Mouse (Mus musculus): ENCODE measurements around the gene D6Ertd527e. TPM values are rescaled to one million over a fixed set of nuclear protein-coding genes. Genes with fewer than 3 reads are reported as not detected.

D6Ertd527e gene
- polyA plus RNA-seq, 1 experiment from 2014 or later, result 0.38 TPM

DNA sequence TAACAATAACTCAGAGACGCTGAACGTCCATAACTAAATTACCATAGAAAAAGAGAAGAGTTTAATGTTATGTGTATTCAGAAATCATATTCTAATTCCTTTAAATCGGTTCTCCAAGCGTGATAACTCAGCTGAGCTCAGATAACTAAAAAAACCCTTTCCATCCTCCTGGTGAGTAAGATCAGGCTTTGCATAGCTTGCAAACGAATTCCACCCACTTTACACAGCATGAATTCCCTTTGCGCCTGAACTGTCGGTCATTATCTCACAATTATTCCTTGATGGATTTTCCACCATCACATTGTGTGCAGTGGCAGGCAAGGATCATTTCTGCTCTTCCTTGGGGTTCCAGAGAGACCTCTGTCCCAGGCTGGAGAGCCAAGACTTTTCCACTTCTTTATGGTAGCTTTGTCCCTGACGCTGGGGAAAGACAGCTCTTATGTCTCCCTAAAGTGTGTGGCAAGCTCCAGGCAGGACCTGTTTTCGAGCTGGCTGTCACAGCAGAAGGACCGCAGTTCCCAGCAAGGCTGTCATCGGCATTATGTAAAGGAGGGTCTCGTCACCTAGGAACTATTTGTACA is 29.5 kb downstream of the D6Ertd527e start:
- Histone ChIP-seq H3K4me2 (ENCODE audit: low read depth, low read length) (no peak overlapping the region), H3K4me1 (replicated peaks; ENCODE audit: control insufficient read depth, insufficient read depth, low read length) (no peaks in the 10 kb centered on the region), H3K9me3 (ENCODE audit: control insufficient read depth, low read length) (peaks cover 2% of the 10 kb centered on the region; the same call in 1 of the 2 replicates), H3K36me3 (ENCODE audit: control insufficient read depth, insufficient read depth, low read length) (peaks cover 14% of the 10 kb centered on the region), H3K27me3 (ENCODE audit: control insufficient read depth, insufficient read depth, low read depth, low read length) (no peaks in the 10 kb centered on the region), H3K9ac (ENCODE audit: low read length) (no peak overlapping the region), H3K4me3 (ENCODE audit: low read length) (no peak overlapping the region), H3K27ac (ENCODE audit: low read length) (no peak overlapping the region)
- no peak for ATAC-seq (ENCODE audit: low read depth)
- 74% methylated on average over 12 of the region's 12 CpGs for WGBS

DNA sequence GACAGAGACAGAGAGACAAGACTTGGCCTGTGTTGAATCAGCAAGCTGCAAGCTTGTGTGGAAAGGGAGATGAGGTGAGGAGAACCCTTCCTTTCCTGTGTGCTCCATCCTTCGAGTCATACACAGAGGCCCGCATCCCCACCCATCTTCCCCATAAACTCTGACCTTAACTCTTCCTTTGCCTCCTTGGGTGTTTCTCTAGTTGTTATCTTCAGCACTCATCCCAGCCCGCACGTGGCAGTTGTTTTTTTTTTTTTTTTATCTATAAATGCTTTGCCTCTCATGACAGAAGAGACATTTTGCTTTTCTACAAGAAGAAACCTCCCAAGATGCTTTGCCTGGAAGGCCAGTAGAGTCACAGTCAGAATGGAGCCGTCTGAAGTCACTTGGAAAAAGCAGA is 33.9 kb downstream of the D6Ertd527e start:
- Histone ChIP-seq H3K36me3 (ENCODE audit: control insufficient read depth, insufficient read depth, low read length) (peaks cover 14% of the 10 kb centered on the region), H3K27ac (ENCODE audit: low read length) (no peak overlapping the region), H3K4me2 (ENCODE audit: low read depth, low read length) (no peak overlapping the region), H3K4me3 (ENCODE audit: low read length) (no peak overlapping the region), H3K27me3 (ENCODE audit: control insufficient read depth, insufficient read depth, low read depth, low read length) (no peaks in the 10 kb centered on the region), H3K4me1 (replicated peaks; ENCODE audit: control insufficient read depth, insufficient read depth, low read length) (peaks cover 22% of the 10 kb centered on the region), H3K9me3 (ENCODE audit: control insufficient read depth, low read length) (no peaks in the 10 kb centered on the region), H3K9ac (ENCODE audit: low read length) (no peak overlapping the region)
- WGBS, result 70% methylated on average over 5 of the region's 5 CpGs
- ATAC-seq (ENCODE audit: low read depth), result no peak

DNA sequence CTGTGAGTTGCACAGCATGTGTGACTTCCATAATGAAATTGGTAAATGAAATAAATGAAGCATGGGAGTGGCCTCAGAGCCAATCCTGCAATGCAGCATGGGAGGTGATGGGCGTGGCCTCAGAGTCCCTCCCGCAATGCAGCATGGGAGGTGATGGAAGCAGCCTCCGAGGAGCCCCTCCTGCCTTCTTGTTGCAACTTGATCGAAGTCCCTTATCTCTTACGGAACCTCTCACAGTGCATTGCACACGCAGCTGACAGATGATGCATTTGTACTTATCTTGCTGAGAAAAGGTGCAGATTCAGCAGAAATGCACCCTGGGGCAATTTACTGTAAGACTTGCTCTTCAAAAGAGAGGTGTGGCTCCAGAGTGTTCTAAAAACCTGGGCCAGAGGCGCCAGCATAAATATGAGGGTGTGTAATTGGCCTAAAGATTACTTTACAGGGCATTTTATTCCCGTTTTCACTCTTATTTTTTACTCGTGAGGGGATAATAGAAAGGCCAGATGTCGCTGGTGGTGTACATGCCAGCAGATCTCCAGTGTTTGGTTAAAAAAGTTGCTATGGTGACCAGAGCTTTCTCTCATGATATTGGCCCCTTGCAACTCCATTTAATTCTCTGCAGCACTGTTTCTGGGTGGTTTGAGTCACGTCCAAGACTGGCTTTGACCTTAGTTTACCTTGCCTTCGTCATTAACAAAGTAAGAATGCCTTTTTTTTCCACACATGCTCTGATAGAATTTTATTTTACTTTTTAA is 35.4 kb downstream of the D6Ertd527e start:
- H3K9ac ChIP-seq (ENCODE audit: low read length), result no peak overlapping the region

DNA sequence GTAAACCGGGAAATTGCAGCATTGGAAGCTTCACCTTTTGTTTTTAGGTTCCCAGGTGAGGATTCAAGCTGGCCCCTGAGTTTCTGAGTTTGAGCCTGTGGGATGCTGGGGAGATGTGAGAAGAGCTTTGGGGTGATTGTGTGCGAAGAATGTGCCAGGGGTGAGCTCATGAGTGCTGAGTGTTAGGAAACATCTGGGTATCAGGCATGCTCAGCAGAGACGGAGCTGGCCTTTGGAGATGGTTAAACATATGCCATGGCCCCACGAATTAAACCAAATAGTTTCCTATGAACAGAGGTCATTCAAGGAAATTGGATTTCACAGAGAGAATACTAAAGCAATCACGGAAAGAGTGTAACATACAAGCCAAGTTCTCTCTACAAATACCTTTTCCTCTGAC is 37.7 kb downstream of the D6Ertd527e start:
- Histone ChIP-seq H3K9ac (ENCODE audit: low read length) (no peak overlapping the region), H3K27me3 (ENCODE audit: control insufficient read depth, insufficient read depth, low read depth, low read length) (no peaks in the 10 kb centered on the region), H3K4me2 (ENCODE audit: low read depth, low read length) (no peak overlapping the region), H3K9me3 (ENCODE audit: control insufficient read depth, low read length) (no peaks in the 10 kb centered on the region), H3K4me3 (ENCODE audit: low read length) (no peak overlapping the region), H3K27ac (ENCODE audit: low read length) (peak overlapping the region; percentile 64), H3K36me3 (ENCODE audit: control insufficient read depth, insufficient read depth, low read length) (no peaks in the 10 kb centered on the region), H3K4me1 (replicated peaks; ENCODE audit: control insufficient read depth, insufficient read depth, low read length) (peaks cover 27% of the 10 kb centered on the region)
- WGBS, result 46% methylated on average over 5 of the region's 5 CpGs
- ATAC-seq (ENCODE audit: low read depth), result peak; percentile 70

More for the DNA sequence above, 35.4 kb downstream of the D6Ertd527e start:
- no peak for ATAC-seq (ENCODE audit: low read depth)
- H3K27me3 ChIP-seq (ENCODE audit: control insufficient read depth, insufficient read depth, low read depth, low read length), result no peaks in the 10 kb centered on the region
- peaks cover 12% of the 10 kb centered on the region for H3K36me3 ChIP-seq (ENCODE audit: control insufficient read depth, insufficient read depth, low read length)
- no peaks in the 10 kb centered on the region for H3K9me3 ChIP-seq (ENCODE audit: control insufficient read depth, low read length)
- H3K27ac ChIP-seq (ENCODE audit: low read length), result no peak overlapping the region
- peaks cover 27% of the 10 kb centered on the region for H3K4me1 ChIP-seq (replicated peaks; ENCODE audit: control insufficient read depth, insufficient read depth, low read length)
- H3K4me3 ChIP-seq (ENCODE audit: low read length), result no peak overlapping the region
- 52% methylated on average over 12 of the region's 12 CpGs for WGBS
- H3K4me2 ChIP-seq (ENCODE audit: low read depth, low read length), result no peak overlapping the region

DNA sequence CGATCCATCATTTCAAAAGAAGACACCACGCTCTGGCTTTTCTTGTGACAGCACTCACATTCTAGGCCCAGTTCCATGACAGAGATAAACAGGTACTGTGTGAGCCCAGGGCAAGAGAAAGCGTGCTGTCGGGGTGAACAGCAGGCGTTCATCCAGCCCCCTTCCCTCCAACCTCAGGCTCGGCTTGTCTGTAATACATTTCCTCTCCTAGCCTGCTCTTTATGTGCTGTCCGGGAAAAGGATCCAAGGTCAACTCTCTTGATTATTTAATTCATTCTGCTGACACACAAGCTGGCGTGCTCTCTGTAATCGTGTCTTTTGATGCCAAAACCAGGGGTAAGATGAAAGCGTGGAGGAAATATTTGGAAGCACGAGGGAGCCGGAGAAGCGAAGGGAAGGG is 39.0 kb downstream of the D6Ertd527e start:
- WGBS, result 44% methylated on average over 13 of the region's 13 CpGs
- peak overlapping the region; percentile 23; the same call in 1 of the 2 replicates for H3K27ac ChIP-seq (ENCODE audit: low read length)
- H3K9me3 ChIP-seq (ENCODE audit: control insufficient read depth, low read length), result no peaks in the 10 kb centered on the region
- no peak overlapping the region for H3K9ac ChIP-seq (ENCODE audit: low read length)
- no peak overlapping the region for H3K4me2 ChIP-seq (ENCODE audit: low read depth, low read length)
- H3K4me1 ChIP-seq (replicated peaks; ENCODE audit: control insufficient read depth, insufficient read depth, low read length), result peaks cover 27% of the 10 kb centered on the region
- H3K27me3 ChIP-seq (ENCODE audit: control insufficient read depth, insufficient read depth, low read depth, low read length), result no peaks in the 10 kb centered on the region
- ATAC-seq (ENCODE audit: low read depth), result peak; percentile 61
- H3K4me3 ChIP-seq (ENCODE audit: low read length), result no peak overlapping the region
- no peaks in the 10 kb centered on the region for H3K36me3 ChIP-seq (ENCODE audit: control insufficient read depth, insufficient read depth, low read length)

DNA sequence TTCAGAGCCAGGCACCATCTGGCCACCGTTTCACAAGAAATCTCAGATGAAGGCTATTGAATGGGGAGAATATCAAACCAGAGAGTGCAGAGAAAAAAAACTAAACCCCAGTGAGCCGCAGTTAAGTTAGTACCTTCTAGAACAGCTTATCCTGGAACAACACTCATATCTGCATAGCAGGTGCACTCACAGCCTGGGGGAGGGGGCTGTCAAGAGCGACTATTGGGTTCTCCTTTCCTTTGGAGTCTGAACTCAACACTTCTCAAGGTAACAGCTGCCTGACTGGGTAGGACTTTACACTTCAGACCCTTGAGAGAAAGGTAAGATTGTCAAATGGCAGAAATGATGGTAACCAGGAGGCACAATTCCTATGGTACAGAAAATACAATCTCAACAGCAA is 43.4 kb downstream of the D6Ertd527e start:
- no peaks in the 10 kb centered on the region for H3K27me3 ChIP-seq (ENCODE audit: control insufficient read depth, insufficient read depth, low read depth, low read length)
- no peak for ATAC-seq (ENCODE audit: low read depth)
- no peak overlapping the region for H3K4me3 ChIP-seq (ENCODE audit: low read length)
- no peaks in the 10 kb centered on the region for H3K9me3 ChIP-seq (ENCODE audit: control insufficient read depth, low read length)
- no peak overlapping the region for H3K27ac ChIP-seq (ENCODE audit: low read length)
- 54% methylated on average over 3 of the region's 3 CpGs for WGBS
- no peak overlapping the region for H3K9ac ChIP-seq (ENCODE audit: low read length)
- H3K4me1 ChIP-seq (replicated peaks; ENCODE audit: control insufficient read depth, insufficient read depth, low read length), result peaks cover 13% of the 10 kb centered on the region
- H3K4me2 ChIP-seq (ENCODE audit: low read depth, low read length), result no peak overlapping the region
- no peaks in the 10 kb centered on the region for H3K36me3 ChIP-seq (ENCODE audit: control insufficient read depth, insufficient read depth, low read length)

DNA sequence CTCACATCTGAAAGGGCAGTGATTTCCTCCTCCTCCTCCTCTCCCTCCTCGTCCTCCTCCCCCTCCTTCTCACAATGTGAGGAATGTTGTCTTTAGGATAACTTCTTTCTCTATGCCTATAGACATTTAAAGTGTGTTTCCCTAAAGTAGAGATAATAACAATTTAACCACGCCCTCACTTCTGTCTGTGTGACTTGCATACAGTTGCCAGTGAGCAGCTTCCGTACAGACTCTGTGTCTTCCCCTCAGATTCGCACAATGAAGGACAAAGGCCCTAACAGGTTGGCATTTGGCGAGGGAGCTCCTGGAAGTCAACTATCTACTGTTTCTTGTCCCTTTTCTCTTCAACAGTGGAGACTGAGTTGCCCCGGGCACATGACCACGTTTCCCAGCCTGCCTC is 45.9 kb downstream of the D6Ertd527e start:
- H3K4me3 ChIP-seq (ENCODE audit: low read length), result no peak overlapping the region
- H3K36me3 ChIP-seq (ENCODE audit: control insufficient read depth, insufficient read depth, low read length), result 0 out of 2 replicates have a peak, but pooled peaks cover 2% of the 10 kb centered on the region
- no peaks in the 10 kb centered on the region for H3K9me3 ChIP-seq (ENCODE audit: control insufficient read depth, low read length)
- H3K27ac ChIP-seq (ENCODE audit: low read length), result no peak overlapping the region
- no peak for ATAC-seq (ENCODE audit: low read depth)
- H3K27me3 ChIP-seq (ENCODE audit: control insufficient read depth, insufficient read depth, low read depth, low read length), result no peaks in the 10 kb centered on the region
- 74% methylated on average over 7 of the region's 7 CpGs for WGBS
- no peak overlapping the region for H3K9ac ChIP-seq (ENCODE audit: low read length)
- H3K4me2 ChIP-seq (ENCODE audit: low read depth, low read length), result no peak overlapping the region
- peaks cover 9% of the 10 kb centered on the region; the same call in 1 of the 2 replicates for H3K4me1 ChIP-seq (replicated peaks; ENCODE audit: control insufficient read depth, insufficient read depth, low read length)

DNA sequence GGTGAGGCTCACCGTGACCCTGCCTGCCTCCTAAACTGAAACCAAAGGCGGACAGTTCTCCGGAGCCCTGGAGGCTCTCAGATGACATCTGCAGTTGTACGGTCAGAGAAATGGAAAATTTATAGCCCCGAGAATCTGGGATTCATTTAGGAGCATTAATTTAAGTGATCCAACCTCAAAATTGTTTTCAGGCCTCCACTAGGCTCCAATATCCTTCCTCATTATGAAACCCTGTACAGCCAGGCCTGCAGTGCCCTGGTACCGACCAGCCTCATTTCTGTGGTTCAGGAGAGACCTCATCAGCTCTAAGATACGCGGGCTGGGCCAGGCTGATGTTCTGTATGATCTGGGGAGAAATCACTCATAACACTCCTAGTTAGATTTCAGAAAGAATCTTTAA is 46.9 kb downstream of the D6Ertd527e start:
- Histone ChIP-seq H3K4me3 (ENCODE audit: low read length) (no peak overlapping the region), H3K9me3 (ENCODE audit: control insufficient read depth, low read length) (no peaks in the 10 kb centered on the region), H3K4me1 (replicated peaks; ENCODE audit: control insufficient read depth, insufficient read depth, low read length) (peaks cover 9% of the 10 kb centered on the region; the same call in 1 of the 2 replicates), H3K27ac (ENCODE audit: low read length) (no peak overlapping the region), H3K4me2 (ENCODE audit: low read depth, low read length) (no peak overlapping the region), H3K27me3 (ENCODE audit: control insufficient read depth, insufficient read depth, low read depth, low read length) (no peaks in the 10 kb centered on the region), H3K36me3 (ENCODE audit: control insufficient read depth, insufficient read depth, low read length) (0 out of 2 replicates have a peak, but pooled peaks cover 3% of the 10 kb centered on the region), H3K9ac (ENCODE audit: low read length) (no peak overlapping the region)
- no peak for ATAC-seq (ENCODE audit: low read depth)
- WGBS, result 92% methylated on average over 8 of the region's 8 CpGs

DNA sequence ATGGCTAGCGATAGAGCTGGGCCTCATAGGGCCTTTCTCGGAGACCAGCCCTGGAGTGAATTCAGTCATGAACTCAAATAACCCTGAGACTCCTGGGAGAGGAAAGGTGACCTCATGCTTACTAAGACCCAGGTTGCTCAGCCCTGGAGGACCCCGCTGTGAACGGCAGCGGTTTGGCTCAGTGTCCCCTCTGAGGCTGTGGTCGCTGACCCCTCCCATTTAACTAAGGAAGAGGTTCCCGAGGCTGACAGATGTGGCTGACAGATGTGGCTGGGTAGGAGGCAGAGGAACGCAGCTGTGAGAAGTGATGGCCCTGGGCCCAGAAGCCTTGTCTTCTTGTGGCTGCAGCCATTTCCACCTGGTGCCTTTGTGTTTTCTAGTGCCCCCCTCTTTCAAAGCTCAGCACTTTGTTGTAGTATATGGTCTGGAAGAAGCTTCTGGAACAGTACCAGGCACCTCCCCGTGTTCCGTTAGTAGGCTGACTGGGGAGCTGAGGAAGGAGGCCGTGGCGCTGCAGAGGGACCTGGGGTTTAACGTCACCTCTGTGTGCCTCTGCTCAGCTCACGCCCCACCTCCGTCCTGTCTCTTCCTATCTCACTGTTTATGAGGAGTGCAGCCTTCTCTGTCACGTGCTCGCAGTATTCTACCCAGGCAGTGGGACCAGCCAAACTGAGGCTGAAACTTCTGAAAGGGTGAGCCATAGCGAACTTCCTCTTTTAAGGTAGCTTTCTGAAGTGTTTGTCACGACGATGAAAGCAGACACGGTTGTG is 48.1 kb downstream of the D6Ertd527e start:
- H3K4me2 ChIP-seq (ENCODE audit: low read depth, low read length), result no peak overlapping the region
- no peak overlapping the region; the same call in 1 of the 2 replicates for H3K9ac ChIP-seq (ENCODE audit: low read length)
- peaks cover 9% of the 10 kb centered on the region; the same call in 1 of the 2 replicates for H3K4me1 ChIP-seq (replicated peaks; ENCODE audit: control insufficient read depth, insufficient read depth, low read length)
- H3K9me3 ChIP-seq (ENCODE audit: control insufficient read depth, low read length), result no peaks in the 10 kb centered on the region
- H3K27me3 ChIP-seq (ENCODE audit: control insufficient read depth, insufficient read depth, low read depth, low read length), result no peaks in the 10 kb centered on the region
- H3K27ac ChIP-seq (ENCODE audit: low read length), result no peak overlapping the region
- peak; percentile 78 for ATAC-seq (ENCODE audit: low read depth)
- WGBS, result 48% methylated on average over 21 of the region's 21 CpGs
- 0 out of 2 replicates have a peak, but pooled peaks cover 8% of the 10 kb centered on the region for H3K36me3 ChIP-seq (ENCODE audit: control insufficient read depth, insufficient read depth, low read length)
- H3K4me3 ChIP-seq (ENCODE audit: low read length), result no peak overlapping the region

All from lung, embryonic 16.5 days (tissue).